Mouse (Mus musculus) liver, embryonic 12.5 days (tissue): Measurements from ENCODE around the gene Cxxc4. TPM values are rescaled to one million over a fixed set of nuclear protein-coding genes. Genes with fewer than 3 reads are reported as not detected.

Experiments
- ATAC-seq: fragments of 200-750 bp; cut with Nextera tagmentation; 2 replicates; pipeline ENCODE4 v1.8.0; 2017; ENCODE audit warnings: moderate number of reproducible peaks, mild to moderate bottlenecking, moderate library complexity
- H3K27ac ChIP-seq: fragments of 300-500 bp; sonication (generic); 2 replicates; pipeline ENCODE4 v1.5.1; 2016; ENCODE audit warnings: mild to moderate bottlenecking
- H3K27me3 ChIP-seq: fragments of 300-500 bp; sonication (generic); replicated peaks from 2 replicates; pipeline ENCODE4 v1.6.1; 2016; ENCODE audit warnings: mild to moderate bottlenecking, moderate library complexity
- H3K36me3 ChIP-seq: fragments of 300-500 bp; sonication (generic); 2 replicates; pipeline ENCODE4 v1.6.1; 2016; ENCODE audit warnings: mild to moderate bottlenecking, moderate library complexity
- H3K4me1 ChIP-seq: fragments of 300-500 bp; sonication (generic); 2 replicates; pipeline ENCODE4 v1.6.1; 2016
- H3K4me2 ChIP-seq: fragments of 300-500 bp; sonication (generic); 2 replicates; pipeline ENCODE4 v1.6.1; 2016; ENCODE audit warnings: mild to moderate bottlenecking, moderate library complexity
- H3K4me3 ChIP-seq: fragments of 300-500 bp; sonication (generic); 2 replicates; pipeline ENCODE4 v1.5.1; 2016; ENCODE audit warnings: mild to moderate bottlenecking, moderate library complexity
- H3K9ac ChIP-seq: fragments of 300-500 bp; sonication (generic); 2 replicates; pipeline ENCODE4 v1.6.1; 2016; ENCODE audit warnings: mild to moderate bottlenecking, moderate library complexity
- H3K9me3 ChIP-seq: fragments of 300-500 bp; sonication (generic); replicated peaks from 2 replicates; pipeline ENCODE4 v1.6.1; 2016; ENCODE audit warnings: mild to moderate bottlenecking, moderate library complexity
- WGBS: fragments of 180-500 bp; shearing (Covaris S2); methylation state at CpG from one replicate; pipeline ENCODE4 v1.1.7; 2016; ENCODE audit not compliant: insufficient replicate concordance; 5-methylcytosine and 5-hydroxymethylcytosine counted together
- polyA plus RNA-seq: library from polyadenylated mRNA; unstranded; fragments of >200 nt; fragmentation: Nextera tagmentation; extraction: Ambion mirVana; gene quantifications from 2 replicates; pipeline ENCODE4 v1.2.1, GENCODE M21; 2016

The Cxxc4 gene
- polyA plus RNA-seq, 1 experiment from 2014 or later = 0.73 TPM

GRCm38 (mm10) chr3:134235491-134236413 lies 532 bp upstream of the Cxxc4 start:
- 1% methylated on average over 46 of the region's 55 CpGs for WGBS
- no peaks in the 10 kb centered on the region for H3K36me3 ChIP-seq
- peak overlapping the region; percentile 68 for H3K4me2 ChIP-seq
- H3K4me1 ChIP-seq = peaks cover 11% of the 10 kb centered on the region; the same call in 1 of the 2 replicates
- no peaks in the 10 kb centered on the region for H3K9me3 ChIP-seq
- H3K27me3 ChIP-seq = peaks cover 53% of the 10 kb centered on the region
- no peak overlapping the region for H3K27ac ChIP-seq
- peak overlapping the region; percentile 50 for H3K4me3 ChIP-seq
- peak overlapping the region; percentile 48; the same call in 1 of the 2 replicates for H3K9ac ChIP-seq
- peak; percentile 67 for ATAC-seq

- Histone ChIP-seq H3K4me3 (no peak overlapping the region), H3K4me2 (no peak overlapping the region; the same call in 1 of the 2 replicates), H3K4me1 (peaks cover 11% of the 10 kb centered on the region; the same call in 1 of the 2 replicates), H3K36me3 (no peaks in the 10 kb centered on the region), H3K9me3 (no peaks in the 10 kb centered on the region), H3K27me3 (peaks cover 57% of the 10 kb centered on the region), H3K9ac (no peak overlapping the region), H3K27ac (no peak overlapping the region)
- ATAC-seq = no peak
- WGBS = 52% methylated on average over 3 of the region's 3 CpGs
These were observed 975 bp downstream of the Cxxc4 start for GRCm38 (mm10) chr3:134237113-134237805.

- no peak overlapping the region for H3K27ac ChIP-seq
- H3K9ac ChIP-seq = no peak overlapping the region; the same call in 1 of the 2 replicates
- WGBS = 5% methylated on average over 14 of the region's 14 CpGs
- peaks cover 57% of the 10 kb centered on the region for H3K27me3 ChIP-seq
- peaks cover 11% of the 10 kb centered on the region; the same call in 1 of the 2 replicates for H3K4me1 ChIP-seq
- H3K36me3 ChIP-seq = no peaks in the 10 kb centered on the region
- peak overlapping the region; percentile 75 for H3K4me2 ChIP-seq
- no peak for ATAC-seq
- no peaks in the 10 kb centered on the region for H3K9me3 ChIP-seq
- peak overlapping the region; percentile 59 for H3K4me3 ChIP-seq
These were observed 2.5 kb downstream of the Cxxc4 start for GRCm38 (mm10) chr3:134238621-134239310.

- H3K9ac ChIP-seq = peak overlapping the region; percentile 25
- WGBS = 1% methylated on average over 31 of the region's 51 CpGs
- no peaks in the 10 kb centered on the region for H3K9me3 ChIP-seq
- peak; percentile 20; the same call in 1 of the 2 replicates for ATAC-seq
- peaks cover 11% of the 10 kb centered on the region; the same call in 1 of the 2 replicates for H3K4me1 ChIP-seq
- H3K27me3 ChIP-seq = peaks cover 57% of the 10 kb centered on the region
- H3K27ac ChIP-seq = peak overlapping the region; percentile 71
- H3K4me2 ChIP-seq = peak overlapping the region; percentile 75
- H3K36me3 ChIP-seq = no peaks in the 10 kb centered on the region
- peak overlapping the region; percentile 59 for H3K4me3 ChIP-seq
These were observed 3.2 kb downstream of the Cxxc4 start for GRCm38 (mm10) chr3:134239321-134239970.

GRCm38 (mm10) chr3:134239971-134240717 lies 3.9 kb downstream of the Cxxc4 start:
- ATAC-seq = 0 out of 2 replicates have a peak, but pooled peaks have one; percentile 21
- no peaks in the 10 kb centered on the region for H3K36me3 ChIP-seq
- H3K27me3 ChIP-seq = peaks cover 55% of the 10 kb centered on the region
- peaks cover 11% of the 10 kb centered on the region; the same call in 1 of the 2 replicates for H3K4me1 ChIP-seq
- no peaks in the 10 kb centered on the region for H3K9me3 ChIP-seq
- peak overlapping the region; percentile 71 for H3K27ac ChIP-seq
- H3K4me2 ChIP-seq = peak overlapping the region; percentile 75
- H3K9ac ChIP-seq = peak overlapping the region; percentile 25
- H3K4me3 ChIP-seq = peak overlapping the region; percentile 59
- WGBS = under 1% methylated on average over 37 of the region's 61 CpGs

GRCm38 (mm10) chr3:134240718-134241025 lies 4.4 kb downstream of the Cxxc4 start:
- peak overlapping the region; percentile 59 for H3K4me3 ChIP-seq
- peaks cover 11% of the 10 kb centered on the region; the same call in 1 of the 2 replicates for H3K4me1 ChIP-seq
- no peak for ATAC-seq
- peaks cover 51% of the 10 kb centered on the region for H3K27me3 ChIP-seq
- H3K9me3 ChIP-seq = no peaks in the 10 kb centered on the region
- no peak overlapping the region for H3K9ac ChIP-seq
- no peaks in the 10 kb centered on the region for H3K36me3 ChIP-seq
- H3K27ac ChIP-seq = no peak overlapping the region
- 27% methylated on average over 6 of the region's 6 CpGs for WGBS
- peak overlapping the region; percentile 75 for H3K4me2 ChIP-seq

- no peak overlapping the region for H3K27ac ChIP-seq
- peaks cover 11% of the 10 kb centered on the region; the same call in 1 of the 2 replicates for H3K4me1 ChIP-seq
- no peak overlapping the region for H3K4me3 ChIP-seq
- peaks cover 29% of the 10 kb centered on the region for H3K27me3 ChIP-seq
- no peak overlapping the region for H3K4me2 ChIP-seq
- H3K9ac ChIP-seq = no peak overlapping the region
- 29% methylated on average over 2 of the region's 2 CpGs for WGBS
- no peaks in the 10 kb centered on the region for H3K36me3 ChIP-seq
- ATAC-seq = no peak
- no peaks in the 10 kb centered on the region for H3K9me3 ChIP-seq
These were observed 7.0 kb downstream of the Cxxc4 start for GRCm38 (mm10) chr3:134243168-134243849.

- Histone ChIP-seq H3K27ac (no peak overlapping the region), H3K27me3 (peaks cover 24% of the 10 kb centered on the region), H3K4me1 (peaks cover 7% of the 10 kb centered on the region; the same call in 1 of the 2 replicates), H3K9me3 (no peaks in the 10 kb centered on the region), H3K9ac (no peak overlapping the region), H3K4me3 (no peak overlapping the region), H3K36me3 (no peaks in the 10 kb centered on the region), H3K4me2 (no peak overlapping the region)
- ATAC-seq = no peak
- WGBS = 55% methylated on average over 3 of the region's 3 CpGs
These were observed 7.6 kb downstream of the Cxxc4 start for GRCm38 (mm10) chr3:134243850-134244247.

- no peak overlapping the region for H3K27ac ChIP-seq
- no peaks in the 10 kb centered on the region for H3K9me3 ChIP-seq
- WGBS = 31% methylated on average over 2 of the region's 2 CpGs
- no peaks in the 10 kb centered on the region for H3K27me3 ChIP-seq
- H3K9ac ChIP-seq = no peak overlapping the region
- H3K4me2 ChIP-seq = no peak overlapping the region
- H3K36me3 ChIP-seq = no peaks in the 10 kb centered on the region
- no peak for ATAC-seq
- H3K4me3 ChIP-seq = no peak overlapping the region
- H3K4me1 ChIP-seq = no peaks in the 10 kb centered on the region
These were observed 17.9 kb downstream of the Cxxc4 start for GRCm38 (mm10) chr3:134254221-134254620.

GRCm38 (mm10) chr3:134258715-134259114 lies 22.4 kb downstream of the Cxxc4 start:
- H3K36me3 ChIP-seq = no peaks in the 10 kb centered on the region
- H3K4me2 ChIP-seq = no peak overlapping the region
- H3K27me3 ChIP-seq = no peaks in the 10 kb centered on the region
- H3K9ac ChIP-seq = no peak overlapping the region
- H3K4me1 ChIP-seq = no peaks in the 10 kb centered on the region
- H3K4me3 ChIP-seq = no peak overlapping the region
- 73% methylated on average over 5 of the region's 5 CpGs for WGBS
- no peak for ATAC-seq
- no peak overlapping the region for H3K27ac ChIP-seq
- no peaks in the 10 kb centered on the region for H3K9me3 ChIP-seq
